Mouse (Mus musculus): Measurements from ENCODE around the gene Ramp2.
A peak's percentile ranks its signal among the peaks of the same experiment; 100 is the strongest.

Gene Ramp2

GRCm38 (mm10) chr11:101265906-101266305 is 20.1 kb downstream of the Ramp2 start:
- DNase-seq (ENCODE audit: low read depth, low spot score), result no peak

DNA sequence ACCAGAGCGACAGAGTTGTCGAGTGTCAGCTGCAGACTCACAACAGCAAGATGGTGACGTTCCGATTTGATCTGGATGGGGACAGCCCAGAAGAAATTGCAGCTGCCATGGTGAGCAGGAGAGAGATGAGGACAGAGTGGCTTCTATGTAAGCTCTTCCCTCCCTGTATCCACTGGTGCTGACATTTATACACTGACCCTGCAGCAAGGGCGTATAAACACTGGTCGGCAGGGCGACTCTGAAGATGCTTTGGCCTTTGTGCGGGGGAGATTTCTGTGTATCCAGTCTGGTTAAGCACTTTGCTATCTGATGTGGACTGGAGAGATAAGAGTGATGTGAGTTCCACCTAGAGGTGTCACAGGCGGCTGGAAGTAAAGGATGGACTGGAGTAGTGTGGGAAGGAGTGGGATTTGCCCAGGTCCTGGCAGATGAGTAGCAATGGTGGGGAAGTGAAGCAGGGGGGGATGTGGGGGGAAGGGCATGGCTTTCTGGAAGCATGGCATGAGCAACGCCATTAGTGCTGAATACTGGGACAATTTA is 23.8 kb downstream of the Ramp2 start:
- DNase-seq (ENCODE audit: low read depth, low spot score), result no peak

- no peak for DNase-seq (ENCODE audit: low read depth, low spot score)
These were observed 26.6 kb downstream of the Ramp2 start for GRCm38 (mm10) chr11:101272446-101272845.

DNA sequence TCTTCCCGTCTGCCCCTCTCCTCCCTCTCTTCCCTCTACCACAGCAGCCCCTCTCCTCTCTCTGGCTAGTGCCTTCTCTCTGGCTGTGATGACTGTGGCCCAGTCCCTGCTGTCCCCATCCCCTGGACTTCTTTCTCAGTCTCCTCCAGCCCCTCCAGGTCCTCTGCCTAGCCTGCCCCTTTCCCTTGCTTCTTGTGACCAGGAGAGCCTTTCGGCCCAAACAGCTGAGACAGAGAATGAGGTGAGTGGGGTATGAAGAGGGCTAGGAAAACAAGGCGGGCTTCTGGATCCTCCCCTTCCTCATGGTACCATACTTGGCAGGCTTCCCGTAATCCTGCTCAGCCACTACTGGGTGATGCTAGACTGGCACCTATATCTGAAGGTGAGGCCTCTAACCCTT is 29.5 kb downstream of the Ramp2 start:
- DNase-seq (ENCODE audit: low read depth, low spot score), result no peak

DNA sequence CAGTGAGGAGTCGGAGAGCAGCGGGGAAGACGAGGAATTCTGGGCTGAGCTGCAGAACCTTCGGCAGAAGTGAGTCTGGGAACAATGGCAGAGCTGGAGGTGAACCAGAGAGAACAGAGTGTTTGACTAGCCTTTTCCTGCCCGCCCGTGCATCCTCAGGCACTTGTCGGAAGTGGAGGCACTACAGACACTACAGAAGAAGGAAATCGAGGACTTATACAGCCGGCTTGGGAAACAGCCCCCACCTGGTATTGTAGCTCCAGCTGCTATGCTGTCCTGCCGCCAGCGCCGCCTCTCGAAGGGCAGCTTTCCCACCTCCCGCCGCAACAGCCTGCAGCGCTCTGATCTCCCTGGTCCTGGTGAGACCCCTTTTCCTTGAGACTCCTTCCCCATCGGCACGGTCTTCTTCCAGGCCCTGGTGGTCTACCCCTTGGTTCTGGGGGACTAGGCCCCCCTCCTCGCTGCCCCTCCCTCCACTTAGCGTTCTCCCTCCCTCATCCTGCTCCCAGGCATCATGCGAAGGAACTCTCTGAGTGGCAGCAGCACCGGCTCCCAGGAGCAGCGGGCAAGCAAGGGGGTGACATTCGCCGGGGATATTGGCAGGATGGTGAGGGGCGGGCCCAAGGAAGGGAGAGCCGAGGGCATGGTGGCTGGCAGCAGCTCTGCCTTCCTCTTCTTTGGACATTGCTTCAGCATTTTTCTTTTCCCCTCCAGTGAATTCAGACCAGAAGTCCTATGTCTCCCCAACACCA is 30.7 kb downstream of the Ramp2 start:
- DNase-seq (ENCODE audit: low read depth, low spot score), result no peak

- DNase-seq (ENCODE audit: low read depth, low spot score), result no peak
These were observed 31.8 kb downstream of the Ramp2 start for GRCm38 (mm10) chr11:101277381-101278222.

DNA sequence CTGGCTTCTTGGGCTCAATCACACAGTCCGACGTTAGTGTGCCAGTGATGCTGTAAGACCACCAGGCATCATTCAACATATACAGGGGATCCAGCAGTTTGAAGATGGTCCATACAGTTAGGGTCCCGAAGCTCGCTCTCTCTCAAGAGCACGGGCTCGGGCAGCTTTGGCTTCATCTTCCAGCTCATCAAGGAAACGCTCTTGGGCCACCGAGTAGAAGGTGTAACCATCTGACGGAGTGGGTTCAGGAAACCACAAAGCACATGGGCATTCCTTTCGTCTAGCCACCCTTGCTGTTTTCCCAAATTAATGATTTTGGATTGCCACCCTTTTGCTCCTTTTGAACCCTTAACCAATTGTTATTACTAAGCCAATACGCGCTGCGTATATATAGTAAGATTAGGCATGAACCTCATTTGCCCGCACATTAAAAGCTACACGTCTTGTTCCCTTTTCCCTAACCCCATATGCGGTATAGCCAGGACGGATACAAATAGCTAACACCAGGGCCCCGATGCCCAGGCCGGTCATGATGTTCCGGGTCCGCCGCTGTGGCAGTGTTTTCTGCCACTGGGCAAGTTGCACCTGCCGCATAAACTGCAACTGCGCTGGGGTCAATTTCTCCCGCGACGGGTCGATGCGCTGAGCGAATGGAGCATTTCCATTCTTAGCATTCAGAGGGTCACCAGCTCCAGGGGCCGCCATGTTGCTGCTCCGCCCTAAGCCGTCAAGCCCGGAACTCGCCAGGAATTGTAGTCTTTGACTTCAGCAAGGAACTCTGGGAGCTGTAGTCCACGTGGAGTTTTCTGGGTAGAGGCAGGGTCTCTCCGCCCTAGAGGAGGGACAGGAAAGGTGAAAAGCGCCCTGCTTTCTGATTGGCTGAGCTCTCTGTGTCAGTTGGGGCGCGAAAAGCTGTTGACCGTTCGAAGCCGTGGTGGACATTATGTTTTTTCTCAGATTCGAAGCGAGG is 32.7 kb downstream of the Ramp2 start, which contains the start of the genes Cntd1 and Coa3:
TSS of gene Cntd1 (plus strand) at position 790 of the 970 bp plus-strand sequence.
TSS of gene Coa3 (minus strand) at position 892 of the 970 bp plus-strand sequence.
- peak; percentile 88 for DNase-seq (ENCODE audit: low read depth, low spot score)

DNA sequence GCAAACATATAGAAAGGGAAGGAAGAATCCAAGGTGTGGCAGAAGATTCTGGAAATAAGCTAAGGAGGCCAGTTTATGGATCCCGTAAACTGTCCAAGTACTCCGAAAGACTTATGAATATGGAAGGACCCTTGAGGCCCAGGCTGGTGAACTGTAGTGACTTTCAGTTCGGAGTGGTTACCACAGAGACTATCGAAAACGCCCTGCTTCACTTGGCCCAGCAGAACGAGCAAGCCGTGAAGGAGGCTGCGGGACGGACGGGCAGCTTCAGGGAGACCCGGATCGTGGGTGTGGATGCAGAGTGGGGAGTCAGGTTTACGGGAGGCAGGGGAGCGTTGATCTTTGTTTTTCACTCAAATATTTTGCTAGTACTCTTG is 33.4 kb downstream of the Ramp2 start:
- DNase-seq (ENCODE audit: low read depth, low spot score), result no peak

- DNase-seq (ENCODE audit: low read depth, low spot score), result no peak
These were observed 35.0 kb downstream of the Ramp2 start for GRCm38 (mm10) chr11:101280837-101281236.

GRCm38 (mm10) chr11:101282896-101283295 is 37.1 kb downstream of the Ramp2 start:
- no peak for DNase-seq (ENCODE audit: low read depth, low spot score)

DNA sequence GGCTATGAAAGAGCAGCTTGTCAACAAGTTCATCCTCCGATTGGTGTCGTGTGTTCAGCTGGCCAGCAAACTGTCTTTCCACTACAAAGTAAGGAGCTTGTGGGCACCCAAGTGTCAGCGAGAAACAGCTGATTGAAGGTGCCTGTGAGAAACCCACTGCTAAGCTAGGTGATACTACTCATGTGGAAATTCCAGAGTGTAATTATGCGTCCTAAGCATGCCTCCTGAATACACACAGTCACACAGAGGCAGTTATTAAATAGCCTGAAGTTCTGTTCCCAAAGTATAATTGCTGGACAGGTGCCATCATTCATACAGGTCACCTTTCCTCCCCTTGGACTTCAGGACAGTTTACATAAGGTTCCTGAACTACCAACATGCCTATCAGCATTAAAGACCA is 38.0 kb downstream of the Ramp2 start:
- no peak for DNase-seq (ENCODE audit: low read depth, low spot score)

GRCm38 (mm10) chr11:101287306-101287705 is 41.5 kb downstream of the Ramp2 start:
- DNase-seq (ENCODE audit: low read depth, low spot score), result no peak

DNA sequence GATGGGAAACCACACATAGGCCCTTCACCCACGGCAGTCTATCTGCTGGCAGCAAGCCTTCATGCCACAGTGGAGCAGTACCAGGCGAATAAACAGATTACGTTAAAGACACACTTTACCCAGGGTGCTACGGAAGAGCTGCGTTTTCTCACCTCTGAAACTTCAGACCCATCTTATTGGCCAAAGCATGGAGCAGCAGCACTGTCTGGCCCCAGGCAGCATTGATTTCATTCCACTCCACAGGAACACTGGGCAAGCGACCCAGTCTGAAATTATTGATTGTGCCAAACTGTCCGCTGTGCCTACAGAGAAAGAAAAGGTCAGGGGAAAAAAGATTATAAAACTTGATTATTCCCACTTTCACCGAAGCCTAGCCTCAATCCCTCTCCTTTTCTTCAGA is 45.4 kb downstream of the Ramp2 start:
- DNase-seq (ENCODE audit: low read depth, low spot score), result no peak

DNA sequence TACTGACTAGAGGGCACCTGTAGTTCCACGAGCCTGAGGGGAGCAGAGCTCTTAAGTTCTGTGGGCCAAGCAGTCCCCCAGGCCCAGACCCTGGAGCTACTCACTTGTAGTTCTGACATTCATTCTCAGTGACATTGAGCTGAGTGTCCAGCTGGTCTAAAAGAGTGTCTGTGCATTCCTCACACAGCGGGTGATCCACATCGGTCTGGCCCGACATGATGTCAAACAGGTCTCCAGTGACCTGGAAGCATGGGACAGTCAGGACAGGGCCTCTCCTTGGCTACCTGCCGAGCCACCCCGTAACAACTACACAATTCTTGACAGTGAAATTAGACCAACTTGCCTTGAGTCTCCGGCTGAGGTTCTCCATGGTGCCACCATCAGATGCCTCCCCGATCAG is 49.4 kb downstream of the Ramp2 start:
- no peak for DNase-seq (ENCODE audit: low read depth, low spot score)

DNA sequence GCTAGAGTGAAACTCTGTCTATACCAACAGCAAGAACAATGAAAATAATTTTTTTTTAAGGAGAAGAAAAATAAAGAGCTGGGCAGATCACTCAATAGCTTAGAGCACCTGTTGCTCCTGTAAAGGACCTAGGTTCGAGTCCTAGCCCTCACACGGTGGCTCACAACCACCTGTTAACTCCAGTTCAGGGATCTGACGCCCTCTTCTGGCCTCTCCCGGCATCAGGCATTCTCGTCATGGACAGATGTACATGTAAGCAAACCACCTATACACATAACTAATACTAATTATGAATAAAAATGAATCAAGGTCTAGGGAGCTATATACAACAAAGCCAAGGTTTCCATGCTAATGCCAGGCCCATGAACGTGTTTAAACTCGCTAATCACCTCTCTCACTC is 55.1 kb downstream of the Ramp2 start:
- DNase-seq (ENCODE audit: low read depth, low spot score), result no peak

GRCm38 (mm10) chr11:101301299-101302003 is 55.6 kb downstream of the Ramp2 start:
- no peak for DNase-seq (ENCODE audit: low read depth, low spot score)

GRCm38 (mm10) chr11:101302004-101302798 is 56.4 kb downstream of the Ramp2 start, which contains the start of gene Becn1:
TSS of gene Becn1 (minus strand) at chr11:101302286.
- peak; percentile 92 for DNase-seq (ENCODE audit: low read depth, low spot score)

- no peak for DNase-seq (ENCODE audit: low read depth, low spot score)
These were observed 61.9 kb downstream of the Ramp2 start for GRCm38 (mm10) chr11:101307744-101308143.
